Mouse (Mus musculus): Measurements from ENCODE around the gene Tmem255b. TPM values are rescaled to one million over a fixed set of nuclear protein-coding genes. Genes with fewer than 3 reads are reported as not detected.
A peak's percentile ranks its signal among the peaks of the same experiment; 100 is the strongest.

The Tmem255b gene
- polyA plus RNA-seq, 1 experiment = 4.8 TPM

DNA sequence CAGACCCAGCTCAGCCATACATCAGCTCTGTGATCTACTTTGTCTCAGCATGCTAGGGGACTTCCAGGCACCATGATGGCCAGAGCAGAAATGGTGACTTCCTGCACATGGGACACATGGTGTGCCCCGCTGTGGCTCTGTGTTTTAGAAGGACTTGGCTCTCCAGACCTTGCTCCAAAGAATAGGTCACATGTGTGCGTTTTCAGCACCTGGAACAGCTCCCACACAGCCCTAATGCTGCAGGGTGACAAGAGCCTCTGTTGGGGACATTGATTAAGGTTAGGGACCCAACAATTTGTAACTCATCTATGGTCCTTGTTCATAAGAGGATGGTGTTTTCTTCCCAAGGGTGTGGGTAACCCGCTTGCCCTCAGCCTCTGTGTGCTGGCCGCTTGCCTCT is 13.2 kb downstream of the Tmem255b start:
- no peak for DNase-seq (ENCODE audit: low spot score)

- no peak for DNase-seq (ENCODE audit: low spot score)
These were observed 16.8 kb downstream of the Tmem255b start for GRCm38 (mm10) chr8:13451747-13452277.

GRCm38 (mm10) chr8:13454341-13455113 is 19.5 kb downstream of the Tmem255b start:
- DNase-seq (ENCODE audit: low spot score) = no peak

DNA sequence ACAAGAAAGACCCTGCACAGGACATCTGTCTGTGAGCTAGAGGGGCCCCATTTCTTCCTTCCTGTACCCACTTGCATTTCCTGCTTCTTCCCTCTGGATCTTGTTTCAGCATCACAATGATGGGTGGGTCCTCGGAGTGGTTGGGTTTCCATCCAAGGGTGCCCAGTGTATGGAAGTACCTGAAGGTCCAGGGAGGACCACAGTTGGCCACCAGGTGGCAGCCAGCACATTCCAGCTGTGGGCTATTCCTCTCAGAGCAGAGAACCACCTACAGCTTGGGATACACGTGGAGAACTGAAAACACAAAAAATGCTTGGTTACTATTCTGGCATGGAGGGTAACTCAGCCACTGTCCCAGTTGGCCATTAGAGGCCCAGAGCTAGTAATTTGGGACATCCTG is 20.3 kb downstream of the Tmem255b start:
- DNase-seq (ENCODE audit: low spot score) = peak; percentile 43

DNA sequence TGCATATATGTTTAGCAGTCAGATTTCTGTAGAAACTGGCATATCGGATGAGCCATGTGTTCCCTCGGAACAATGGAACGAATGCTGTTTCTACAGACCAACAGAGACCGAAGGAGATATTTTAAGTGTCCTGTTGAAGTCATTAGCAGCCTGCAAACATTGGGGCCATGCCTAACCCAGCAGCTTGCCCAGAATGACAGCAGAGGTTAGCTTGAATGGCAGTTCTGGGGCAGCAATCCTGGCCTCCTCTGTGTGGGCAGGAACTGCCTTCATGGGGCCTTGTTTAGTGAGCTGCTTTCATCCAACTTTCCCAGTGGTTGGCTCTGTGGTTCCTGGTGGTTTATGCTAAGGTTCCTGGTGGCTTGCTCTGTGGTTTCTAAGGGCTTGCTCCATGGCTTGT is 24.4 kb downstream of the Tmem255b start:
- no peak for DNase-seq (ENCODE audit: low spot score)

GRCm38 (mm10) chr8:13461085-13461765 is 26.2 kb downstream of the Tmem255b start:
- DNase-seq (ENCODE audit: low spot score) = no peak

GRCm38 (mm10) chr8:13461843-13462242 is 26.9 kb downstream of the Tmem255b start:
- peak; percentile 53 for DNase-seq (ENCODE audit: low spot score)

DNA sequence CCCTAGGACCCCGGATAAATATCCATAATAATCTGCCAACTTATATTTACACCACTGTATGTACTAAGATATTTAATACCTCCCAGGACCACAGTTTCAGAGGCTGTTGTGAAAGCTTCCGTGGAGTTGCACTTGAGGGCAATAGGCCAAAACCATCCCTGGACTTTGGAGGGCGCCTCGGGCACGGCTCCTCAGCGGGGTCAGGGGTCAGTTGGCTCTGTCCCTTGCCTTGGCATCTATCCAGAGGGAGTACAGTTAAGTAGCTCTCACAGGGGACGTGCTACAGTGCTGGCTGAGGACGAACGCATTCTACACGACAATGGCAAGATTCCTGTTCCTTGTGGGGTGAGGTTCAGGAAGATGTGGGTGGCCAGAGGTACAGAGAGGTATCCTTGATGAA is 27.4 kb downstream of the Tmem255b start:
- DNase-seq (ENCODE audit: low spot score) = no peak

- no peak for DNase-seq (ENCODE audit: low spot score)
These were observed 30.3 kb downstream of the Tmem255b start for GRCm38 (mm10) chr8:13465324-13465723.

DNA sequence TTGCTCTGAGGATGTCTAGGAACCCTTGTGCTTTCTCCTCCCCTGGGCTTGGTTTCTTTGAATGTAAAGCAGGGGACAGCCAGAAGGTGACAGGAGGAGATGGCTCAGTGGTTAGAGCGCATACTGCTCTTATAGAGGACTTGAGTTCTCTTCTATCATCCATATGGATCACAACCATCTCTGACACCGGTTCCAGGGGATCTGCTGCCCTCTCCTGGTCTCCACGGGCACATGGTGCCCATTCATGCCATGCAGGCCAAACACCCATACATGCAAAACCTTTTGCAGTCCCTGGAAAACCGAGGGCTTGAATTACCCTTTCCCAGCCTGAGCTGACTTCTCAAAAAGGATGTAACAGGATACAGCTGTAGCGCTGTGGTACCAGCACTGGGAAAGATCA is 32.0 kb downstream of the Tmem255b start:
- no peak for DNase-seq (ENCODE audit: low spot score)

DNA sequence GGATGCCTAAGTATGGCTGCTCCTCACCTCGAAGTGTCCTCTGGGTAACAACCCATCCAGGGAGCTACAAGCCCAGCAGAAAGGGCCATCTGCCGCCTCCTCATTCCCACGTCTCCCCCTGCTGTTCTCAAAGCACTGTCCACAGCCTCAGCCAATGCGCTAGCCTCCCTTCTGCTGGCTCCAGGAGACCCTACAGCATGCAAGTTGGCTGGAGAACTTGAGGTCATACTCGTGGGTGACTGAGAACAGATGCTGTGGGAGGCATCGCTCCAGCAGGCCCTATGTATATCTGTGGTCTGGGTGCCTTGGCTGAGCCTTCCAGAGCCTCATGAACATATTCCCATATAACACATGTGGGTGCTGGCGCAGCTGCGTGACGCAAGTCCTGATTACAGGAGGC is 33.7 kb downstream of the Tmem255b start:
- DNase-seq (ENCODE audit: low spot score) = no peak

DNA sequence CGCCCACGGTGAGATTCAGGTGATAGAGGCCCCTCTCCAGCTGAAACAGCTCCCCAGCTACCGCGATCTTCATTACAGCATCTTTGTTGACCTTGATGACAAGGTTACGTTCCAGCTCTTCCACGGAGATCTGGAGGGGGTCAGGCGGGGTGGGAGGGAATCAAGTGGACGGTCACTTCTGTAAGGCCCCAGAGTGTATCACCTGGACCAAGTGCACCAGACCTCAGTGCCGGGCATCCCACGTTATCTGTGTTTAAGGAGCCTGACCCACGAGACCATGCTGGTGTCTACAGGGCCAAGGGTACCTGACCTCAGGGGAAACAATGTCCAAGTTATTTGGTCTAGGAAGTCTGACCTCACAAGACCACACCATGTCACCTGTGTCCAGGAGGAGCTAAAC is 36.5 kb downstream of the Tmem255b start:
- DNase-seq (ENCODE audit: low spot score) = no peak

DNA sequence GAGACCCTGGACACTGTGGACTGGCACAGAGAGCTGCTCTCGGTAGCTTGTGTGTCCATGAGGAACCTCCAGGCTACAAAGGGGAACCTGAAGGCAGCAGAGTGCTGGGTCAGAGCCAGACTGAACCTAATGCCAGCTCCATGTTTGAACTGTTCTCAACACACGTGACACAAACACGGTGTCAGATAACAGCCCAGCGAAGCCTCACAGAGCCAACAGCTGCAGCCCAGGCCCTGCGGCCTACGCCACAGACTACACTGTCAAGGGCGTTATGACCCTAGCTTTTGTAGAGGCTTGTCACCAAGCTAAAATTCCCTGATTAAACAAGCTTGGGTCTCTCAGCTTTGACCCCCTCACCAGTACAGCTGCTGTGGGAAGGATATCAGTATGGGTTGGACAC is 37.3 kb downstream of the Tmem255b start:
- DNase-seq (ENCODE audit: low spot score) = no peak

DNA sequence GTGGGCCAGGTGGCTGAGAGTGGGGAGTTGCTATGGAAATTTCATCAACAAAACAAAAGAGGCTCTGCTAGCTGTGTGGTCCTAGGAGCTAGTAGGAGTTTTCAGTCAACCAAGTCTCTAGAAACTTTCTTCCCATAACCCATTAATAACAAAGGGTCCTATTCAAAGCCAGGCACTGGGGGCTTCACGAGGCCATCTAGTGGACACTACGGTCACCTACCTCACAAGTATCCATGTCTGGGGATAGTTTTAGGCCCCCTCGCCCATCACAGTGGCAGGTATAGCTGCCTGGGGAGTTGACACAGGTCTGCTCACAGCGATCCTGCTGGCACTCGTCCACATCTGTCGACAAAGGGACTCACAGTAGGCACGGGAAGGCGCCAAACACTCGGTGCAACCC is 40.9 kb downstream of the Tmem255b start:
- no peak for DNase-seq (ENCODE audit: low spot score)

GRCm38 (mm10) chr8:13481089-13481554 is 46.1 kb downstream of the Tmem255b start:
- no peak for DNase-seq (ENCODE audit: low spot score)

DNA sequence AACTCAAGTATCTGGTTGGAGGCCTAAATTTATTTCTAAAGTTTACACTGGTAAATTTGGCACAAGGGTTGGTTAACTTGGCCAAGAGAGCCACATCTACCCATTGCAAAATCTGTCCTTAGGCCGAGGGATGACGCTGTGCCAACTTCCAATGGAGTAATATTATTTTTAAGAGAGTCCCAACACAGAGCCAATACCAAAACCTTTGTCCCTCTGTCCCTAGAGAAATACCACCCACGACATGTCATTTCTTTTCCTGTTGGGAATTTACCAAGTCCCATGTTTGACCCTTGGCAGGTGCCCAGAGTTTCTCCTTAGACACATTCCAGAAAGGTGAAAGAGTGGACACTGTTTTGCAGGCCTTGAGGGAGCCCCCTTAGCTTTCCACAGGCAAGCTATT is 46.6 kb downstream of the Tmem255b start:
- no peak for DNase-seq (ENCODE audit: low spot score)

GRCm38 (mm10) chr8:13482101-13482801 is 47.3 kb downstream of the Tmem255b start:
- no peak for DNase-seq (ENCODE audit: low spot score)

- no peak for DNase-seq (ENCODE audit: low spot score)
These were observed 48.2 kb downstream of the Tmem255b start for GRCm38 (mm10) chr8:13483191-13483590.

DNA sequence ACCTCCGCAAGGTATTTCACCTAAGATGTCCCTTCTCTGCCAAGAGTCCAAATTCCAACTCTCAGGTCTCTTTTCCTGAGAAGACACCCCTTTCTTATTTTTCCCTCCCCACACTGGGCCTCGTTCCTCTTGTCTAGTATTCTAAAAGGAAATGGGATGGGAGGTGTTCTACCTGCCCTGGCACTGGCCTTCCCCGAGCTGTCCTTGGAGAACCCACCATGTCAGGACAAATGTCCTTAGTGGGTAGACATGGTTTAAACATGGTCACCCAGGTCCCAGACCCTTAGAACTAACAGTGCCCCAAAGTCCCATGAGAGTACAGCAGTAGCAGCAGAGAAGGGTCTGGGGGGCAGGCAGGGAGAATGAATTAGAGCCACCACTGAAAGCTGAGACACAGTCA is 54.4 kb downstream of the Tmem255b start:
- no peak for DNase-seq (ENCODE audit: low spot score)

DNA sequence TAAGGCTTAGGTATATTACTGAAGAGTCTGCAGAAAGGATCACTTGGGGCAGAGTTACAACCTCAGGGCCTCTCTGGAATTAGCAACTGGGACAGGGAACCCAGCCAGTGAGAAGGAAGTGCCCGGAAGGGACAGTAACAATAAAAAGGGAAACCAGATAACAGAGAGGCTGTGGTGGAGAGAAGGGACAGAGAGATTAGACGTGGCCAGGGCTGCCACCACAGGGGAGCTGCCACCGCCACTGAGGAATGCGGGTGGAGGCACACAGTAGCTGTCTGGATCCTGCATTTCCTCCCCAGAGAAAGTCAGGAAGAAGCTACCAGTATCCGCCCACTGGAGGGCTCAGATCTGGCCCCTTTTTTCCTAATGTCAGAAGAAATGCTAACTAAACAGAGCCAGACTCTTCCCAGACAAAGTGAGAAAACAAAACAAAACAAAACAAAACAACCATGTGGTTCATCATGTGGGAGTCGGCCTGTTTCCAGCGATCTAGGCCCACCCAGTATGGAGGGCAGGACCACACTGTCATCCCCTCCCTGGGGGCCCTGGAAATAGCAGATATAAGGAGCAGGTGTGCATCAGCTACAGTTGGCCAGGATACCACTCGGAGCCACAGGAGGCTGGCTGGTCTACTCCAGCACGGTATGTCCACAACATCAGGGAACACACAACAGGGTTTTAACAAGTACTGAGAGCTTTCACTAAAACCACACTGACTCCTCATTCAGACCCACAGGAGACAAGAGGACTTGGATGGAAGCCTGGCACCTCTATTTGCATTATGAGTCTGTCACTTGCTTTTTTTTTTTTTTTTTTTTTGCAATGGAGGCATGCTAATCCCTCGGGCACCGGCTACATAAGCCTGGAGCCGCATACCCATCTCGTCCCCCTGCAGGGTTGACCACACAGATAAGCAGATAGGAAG is 55.3 kb downstream of the Tmem255b start:
- DNase-seq (ENCODE audit: low spot score) = no peak

DNA sequence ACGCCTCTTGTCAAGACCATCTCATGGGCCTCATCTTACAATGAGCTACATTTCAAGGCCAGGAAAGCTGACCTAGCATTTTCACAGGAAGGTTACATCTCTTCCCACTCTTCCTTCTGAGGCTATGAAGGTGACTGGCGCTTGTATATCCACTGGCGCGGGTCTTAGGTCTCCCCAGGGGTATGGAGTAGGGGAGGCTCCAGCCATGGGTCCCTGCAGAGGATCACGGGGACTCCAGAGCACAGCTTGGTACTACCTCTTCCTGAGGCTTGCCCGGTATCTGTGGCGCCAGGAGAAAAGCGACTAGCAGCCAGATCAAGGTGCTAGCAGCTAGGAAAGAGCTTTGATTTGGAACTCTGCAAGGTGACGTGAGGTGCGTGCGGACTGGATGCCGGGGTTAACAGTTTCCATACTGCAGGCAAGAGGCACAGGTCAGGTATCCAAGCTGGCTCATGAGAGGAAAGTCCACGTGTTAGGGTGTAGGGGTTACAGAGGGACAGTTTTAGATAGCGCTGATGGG is 56.6 kb downstream of the Tmem255b start:
- DNase-seq (ENCODE audit: low spot score) = no peak

All from urinary bladder, adult 2 months (tissue).